Comparison of ENCODE assay signal across 8 mouse cellular contexts in the genomic region with DNA sequence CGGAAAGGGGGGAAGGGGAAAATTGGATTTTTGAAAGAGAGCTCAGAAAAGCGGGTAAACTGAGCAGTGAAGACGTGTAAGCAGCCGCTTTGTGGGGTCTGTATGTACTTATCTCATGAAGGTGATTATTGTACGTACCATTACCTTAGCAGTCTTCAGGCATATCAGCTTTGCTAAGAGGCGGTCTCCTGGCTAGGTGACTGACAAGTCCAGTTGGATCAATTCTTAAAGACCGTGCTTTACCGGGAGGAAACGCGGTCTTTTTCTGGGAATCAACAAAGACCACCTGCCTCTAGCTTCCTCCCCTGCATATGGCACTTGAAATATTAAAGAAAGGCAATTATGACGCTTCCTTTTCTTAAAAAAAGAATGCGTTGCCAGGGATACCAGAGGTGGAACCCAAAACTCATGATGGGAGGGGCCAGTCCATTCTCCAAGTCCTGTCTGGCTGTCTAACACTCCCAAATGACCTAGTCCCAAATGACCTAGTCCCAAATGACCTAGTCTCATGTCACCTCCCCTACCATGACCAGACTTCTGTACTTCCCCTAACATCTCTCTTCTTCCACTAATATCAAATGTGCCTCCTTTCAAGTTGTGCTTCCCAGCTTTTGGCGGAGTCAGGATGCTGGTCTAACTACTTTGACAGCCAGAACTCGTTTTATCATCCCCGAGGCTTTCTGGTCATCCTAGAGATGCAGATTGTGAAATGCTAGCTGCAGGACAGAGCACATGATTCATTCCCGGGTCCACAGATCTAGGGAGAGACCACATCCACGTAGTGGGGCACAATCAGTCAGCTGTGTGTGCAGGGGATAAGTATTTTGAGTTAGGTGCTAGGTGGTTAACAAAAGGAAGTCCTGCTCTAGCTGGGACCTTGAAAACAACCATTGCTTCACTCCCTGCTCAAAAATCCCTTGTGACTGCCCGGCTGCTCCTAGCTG. TPM values are rescaled to one million over a fixed set of nuclear protein-coding genes. Genes with fewer than 3 reads are reported as not detected.
DNase-seq lines count a peak whose midpoint lies in the region; ATAC-seq and TF ChIP-seq lines count a peak whose summit lies in the region.

No protein-coding gene starts in this region.

- H3K9me3 ChIP-seq in embryonic facial prominence, embryonic 11.5 days (replicated peaks; ENCODE audit: control insufficient read depth, low read length): no peaks in the 10 kb centered on the region
- no peaks in the 10 kb centered on the region for H3K9me3 ChIP-seq in neural tube, embryonic 13.5 days

- TF ChIP-seq CTCF in layer of hippocampus, adult 2 months (conservative IDR thresholded peaks at IDR 0.05): no peak

- H3K4me1 ChIP-seq in embryonic facial prominence, embryonic 11.5 days (ENCODE audit: control insufficient read depth, insufficient read depth, low read length): no peaks in the 10 kb centered on the region
- peaks cover 25% of the 10 kb centered on the region for H3K4me1 ChIP-seq in neural tube, embryonic 13.5 days (replicated peaks)

- H3K27ac ChIP-seq in layer of hippocampus, adult 2 months: peak overlapping the region; percentile 95
- H3K27ac ChIP-seq in embryonic facial prominence, embryonic 11.5 days (replicated peaks; ENCODE audit: low read depth, low read length): no peak overlapping the region
- no peak overlapping the region; the same call in 1 of the 2 replicates for H3K27ac ChIP-seq in neural tube, embryonic 13.5 days (replicated peaks)

- ATAC-seq in embryonic facial prominence, embryonic 11.5 days (replicated peaks; ENCODE audit: insufficient number of reproducible peaks, low FRiP score, low TSS enrichment, low read depth): no peak
- no peak for ATAC-seq in neural tube, embryonic 13.5 days (ENCODE audit: low read depth)
- no peak; the same call in 1 of the 2 replicates for ATAC-seq in megakaryocyte progenitor cell, adult 5-6 weeks (replicated peaks; ENCODE audit: poor library complexity)

- peak overlapping the region; percentile 81 for H3K4me2 ChIP-seq in embryonic facial prominence, embryonic 11.5 days (ENCODE audit: low read depth, low read length)
- peak overlapping the region; percentile 75 for H3K4me2 ChIP-seq in neural tube, embryonic 13.5 days

- peaks cover 12% of the 10 kb centered on the region for H3K27me3 ChIP-seq in embryonic facial prominence, embryonic 11.5 days (ENCODE audit: control insufficient read depth, insufficient read depth, low read length)
- H3K27me3 ChIP-seq in neural tube, embryonic 13.5 days: peaks cover 31% of the 10 kb centered on the region

- peak overlapping the region; percentile 86 for H3K4me3 ChIP-seq in layer of hippocampus, adult 2 months
- H3K4me3 ChIP-seq in embryonic facial prominence, embryonic 11.5 days (ENCODE audit: low read depth, low read length): peak overlapping the region; percentile 60
- peak overlapping the region; percentile 57 for H3K4me3 ChIP-seq in neural tube, embryonic 13.5 days

- 46% methylated on average over 18 of the region's 18 CpGs for WGBS in embryonic facial prominence, embryonic 11.5 days
- WGBS in neural tube, embryonic 13.5 days: 39% methylated on average over 18 of the region's 18 CpGs

- no peak for DNase-seq in layer of hippocampus, adult 2 months (ENCODE audit: low spot score in 2 of 2)
- no peak for DNase-seq in layer of hippocampus, postnatal 36 days
- no peak for DNase-seq in embryonic facial prominence, embryonic 11.5 days (ENCODE audit: low spot score)
- peak; percentile 14 for DNase-seq in induced T-regulatory cell, adult 2 months (ENCODE audit: low read depth)
- DNase-seq in thymus, postnatal 4 days: no peak
- DNase-seq in cerebellum, postnatal 4 days (ENCODE audit: low spot score in 2 of 2): no peak

- peak overlapping the region; percentile 66 for H3K9ac ChIP-seq in embryonic facial prominence, embryonic 11.5 days (replicated peaks; ENCODE audit: low read length)
- H3K9ac ChIP-seq in neural tube, embryonic 13.5 days: peak overlapping the region; percentile 75

- no peaks in the 10 kb centered on the region for H3K36me3 ChIP-seq in embryonic facial prominence, embryonic 11.5 days (replicated peaks; ENCODE audit: control insufficient read depth, insufficient read depth, low read depth, low read length)
- H3K36me3 ChIP-seq in neural tube, embryonic 13.5 days: no peaks in the 10 kb centered on the region

RNA-seq across cellular contexts. Expression of a gene that starts 1.3 kb away (rescaled TPM):
- total RNA-seq in layer of hippocampus, adult 2 months (2021): 10 to 100 TPM; 77.1 to 78.0 TPM
- total RNA-seq in layer of hippocampus, postnatal 36 days (2021): 10 to 100 TPM; 76.2 to 80.1 TPM
- 21.0 and 22.5 TPM in 2 replicates for polyA plus RNA-seq in embryonic facial prominence, embryonic 11.5 days (2014; fragmentation: Nextera tagmentation; extraction: Ambion mirVana)
- polyA plus RNA-seq in neural tube, embryonic 13.5 days (2015; fragmentation: Nextera tagmentation; extraction: Ambion mirVana): 26.5 and 28.1 TPM in 2 replicates
- total RNA-seq in megakaryocyte progenitor cell, adult 5-6 weeks (2015): 0.47 and 0.56 TPM in 2 replicates
- 0.54 TPM in 2 replicates for total RNA-seq in megakaryocyte progenitor cell, adult 5-6 weeks (2017)

RNA-seq across cellular contexts. Expression of a gene that starts 9.6 kb away (rescaled TPM):
- not detected for total RNA-seq in layer of hippocampus, adult 2 months (2021)
- not detected for total RNA-seq in layer of hippocampus, postnatal 36 days (2021)
- polyA plus RNA-seq in embryonic facial prominence, embryonic 11.5 days (2014; fragmentation: Nextera tagmentation; extraction: Ambion mirVana): 0.08 TPM in 1 of 2 replicates, not detected in the other
- 0.06 and 0.12 TPM in 2 replicates for polyA plus RNA-seq in neural tube, embryonic 13.5 days (2015; fragmentation: Nextera tagmentation; extraction: Ambion mirVana)
- total RNA-seq in megakaryocyte progenitor cell, adult 5-6 weeks (2015): 0.05 and 0.12 TPM in 2 replicates
- not detected in 2 replicates for total RNA-seq in megakaryocyte progenitor cell, adult 5-6 weeks (2017)

RNA-seq across cellular contexts. Expression of a gene that starts 46.9 kb away (rescaled TPM):
- not detected for total RNA-seq in layer of hippocampus, adult 2 months (2021)
- not detected for total RNA-seq in layer of hippocampus, postnatal 36 days (2021)
- polyA plus RNA-seq in embryonic facial prominence, embryonic 11.5 days (2014; fragmentation: Nextera tagmentation; extraction: Ambion mirVana): not detected in 2 replicates
- 0.31 TPM in 1 of 2 replicates, not detected in the other for polyA plus RNA-seq in neural tube, embryonic 13.5 days (2015; fragmentation: Nextera tagmentation; extraction: Ambion mirVana)
- not detected in 2 replicates for total RNA-seq in megakaryocyte progenitor cell, adult 5-6 weeks (2015)
- total RNA-seq in megakaryocyte progenitor cell, adult 5-6 weeks (2017): not detected in 2 replicates

Comparison
In these comparisons a context has a peak if more than half of its experiments do, and no peak if none do; other contexts are left out.
1. RNA of a gene that starts 1.3 kb away (total RNA-seq): 76.2 to 80.1 TPM in layer of hippocampus, postnatal 36 days and 77.1 to 78.0 TPM in layer of hippocampus, adult 2 months; 0.47 to 0.56 TPM in megakaryocyte progenitor cell, adult 5-6 weeks; every median in the first group is over 10 times any median in the second.
2. Peak in every context shown above with its lines, with median percentiles within 50 percentile points of each other: H3K4me3 ChIP-seq.